Comparison of ENCODE assay signal across 10 mouse cellular contexts in genomic region chr5:62672736-62673436, GRCm38 (mm10).
DNase-seq lines count a peak whose midpoint lies in the region; ATAC-seq and TF ChIP-seq lines count a peak whose summit lies in the region.
"Had no signal": no experiment of that assay in that cellular context is flagged by ENCODE, and none has a peak within 500 bp of the region (broad histone marks: within the 10 kb centered on the region; RNA-seq: fewer than 3 reads in every experiment).

No protein-coding gene starts in this region.

- TF ChIP-seq EP300 in stomach, postnatal 0 days (optimal IDR thresholded peaks at IDR 0.05): no peak

- TF ChIP-seq CTCF in stomach, postnatal 0 days (IDR thresholded peaks at IDR 0.05; ENCODE audit: low read depth): no peak

- H3K4me2 ChIP-seq in forebrain, embryonic 11.5 days (ENCODE audit: low read depth, low read length, severe bottlenecking): no peak overlapping the region
- H3K4me2 ChIP-seq in stomach, postnatal 0 days (replicated peaks; ENCODE audit: low read depth): peak overlapping the region; percentile 20; the same call in 1 of the 2 replicates

- no peak for DNase-seq in forebrain, embryonic 11.5 days (ENCODE audit: low spot score)
- DNase-seq in forebrain, embryonic 10.5 days (ENCODE audit: extremely low spot score, low spot score): no peak
- peak; percentile 19 for DNase-seq in testis, postnatal 14 days (ENCODE audit: low spot score)
- DNase-seq in testis, postnatal 10 days (ENCODE audit: low spot score): no peak
- DNase-seq in mesoderm, embryonic 11.5 days (ENCODE audit: low read depth, low spot score): peak; percentile 44
- DNase-seq in stomach, postnatal 0 days (ENCODE audit: low spot score): no peak
- no peak for DNase-seq in heart, postnatal 4 days
- no peak for DNase-seq in spleen, postnatal 4 days (ENCODE audit: low spot score in 2 of 2)
- DNase-seq: heart, postnatal 36 days; liver, postnatal 0 days had no signal

- H3K9me3 ChIP-seq in forebrain, embryonic 11.5 days (ENCODE audit: control insufficient read depth, low read length): no peaks in the 10 kb centered on the region
- no peaks in the 10 kb centered on the region for H3K9me3 ChIP-seq in forebrain, embryonic 10.5 days
- no peaks in the 10 kb centered on the region for H3K9me3 ChIP-seq in stomach, postnatal 0 days (ENCODE audit: control insufficient read depth, low read length)

- no peak overlapping the region for H3K27ac ChIP-seq in forebrain, embryonic 11.5 days (ENCODE audit: low read depth, low read length)
- H3K27ac ChIP-seq in forebrain, embryonic 10.5 days: no peak overlapping the region
- no peak overlapping the region for H3K27ac ChIP-seq in stomach, postnatal 0 days (replicated peaks)

- 32% methylated on average over 9 of the region's 9 CpGs for WGBS in forebrain, embryonic 11.5 days
- 46% methylated on average over 9 of the region's 9 CpGs for WGBS in forebrain, embryonic 10.5 days
- 24% methylated on average over 9 of the region's 9 CpGs for WGBS in stomach, postnatal 0 days

- H3K27me3 ChIP-seq in forebrain, embryonic 11.5 days (ENCODE audit: control insufficient read depth, insufficient read depth, low read length): no peaks in the 10 kb centered on the region
- no peaks in the 10 kb centered on the region for H3K27me3 ChIP-seq in forebrain, embryonic 10.5 days (ENCODE audit: poor library complexity, severe bottlenecking)
- no peaks in the 10 kb centered on the region for H3K27me3 ChIP-seq in stomach, postnatal 0 days (ENCODE audit: control insufficient read depth, insufficient read depth, low read length)

- no peaks in the 10 kb centered on the region for H3K36me3 ChIP-seq in forebrain, embryonic 11.5 days (ENCODE audit: control insufficient read depth, insufficient read depth, low read length)
- no peaks in the 10 kb centered on the region for H3K36me3 ChIP-seq in forebrain, embryonic 10.5 days (replicated peaks)
- H3K36me3 ChIP-seq in stomach, postnatal 0 days (ENCODE audit: control insufficient read depth, insufficient read depth, low read length): no peaks in the 10 kb centered on the region

- no peak overlapping the region for H3K9ac ChIP-seq in forebrain, embryonic 11.5 days (ENCODE audit: low read length)
- H3K9ac ChIP-seq in stomach, postnatal 0 days (ENCODE audit: low read length): no peak overlapping the region
- H3K9ac ChIP-seq: liver, postnatal 0 days had no signal

- 0 out of 2 replicates have a peak, but pooled peaks have one; percentile 39 for ATAC-seq in forebrain, embryonic 11.5 days (replicated peaks; ENCODE audit: low FRiP score)
- no peak for ATAC-seq in stomach, postnatal 0 days (ENCODE audit: low FRiP score, low TSS enrichment)
- ATAC-seq: liver, postnatal 0 days had no signal

- no peak overlapping the region for H3K4me3 ChIP-seq in forebrain, embryonic 11.5 days (ENCODE audit: low read depth, low read length)
- no peak overlapping the region for H3K4me3 ChIP-seq in forebrain, embryonic 10.5 days
- no peak overlapping the region; the same call in 1 of the 2 replicates for H3K4me3 ChIP-seq in stomach, postnatal 0 days (ENCODE audit: low read depth, low read length)

- H3K4me1 ChIP-seq in forebrain, embryonic 11.5 days (replicated peaks; ENCODE audit: control insufficient read depth, insufficient read depth, low read length): peaks cover 4% of the 10 kb centered on the region; the same call in 1 of the 2 replicates
- peaks cover 8% of the 10 kb centered on the region for H3K4me1 ChIP-seq in forebrain, embryonic 10.5 days
- no peaks in the 10 kb centered on the region for H3K4me1 ChIP-seq in stomach, postnatal 0 days (replicated peaks; ENCODE audit: control insufficient read depth, insufficient read depth)

Comparison
In these comparisons a context has a peak if more than half of its experiments do, and no peak if none do; other contexts are left out.
1. DNase-seq: peak in testis, postnatal 14 days (single experiment) and mesoderm, embryonic 11.5 days (single experiment); none in forebrain, embryonic 11.5 days (single experiment), forebrain, embryonic 10.5 days (single experiment), testis, postnatal 10 days (single experiment), stomach, postnatal 0 days (single experiment), heart, postnatal 4 days (single experiment) and spleen, postnatal 4 days (0 of 2).